Mouse (Mus musculus): ENCODE data around the gene Olfr55. TPM values are rescaled to one million over a fixed set of nuclear protein-coding genes. Genes with fewer than 3 reads are reported as not detected.
"Not testable (repeated sequence)": the region's sequence is repeated elsewhere in the genome, so short reads cannot be mapped to it uniquely, and the experiment has no call there.

Gene Olfr55
- not detected in 2 replicates for polyA plus RNA-seq (2011; ENCODE audit: insufficient read depth, insufficient read length, low read depth, missing spikeins)

- not testable (repeated sequence) for H3K27me3 ChIP-seq (ENCODE audit: control insufficient read depth, insufficient read depth, low read length, poor library complexity, severe bottlenecking); H3K4me3 ChIP-seq (ENCODE audit: low read depth, low read length); H3K27ac ChIP-seq (ENCODE audit: insufficient read depth, low read length); H3K9ac ChIP-seq (ENCODE audit: low read depth, poor library complexity, severe bottlenecking); H3K4me1 ChIP-seq (ENCODE audit: control insufficient read depth, insufficient read depth, low read length); H3K36me3 ChIP-seq (ENCODE audit: control insufficient read depth, insufficient read depth, low read length, poor library complexity, severe bottlenecking); H3K9me3 ChIP-seq (replicated peaks; ENCODE audit: control insufficient read depth, insufficient read depth, low read length, poor library complexity, severe bottlenecking)
Measured at GRCm38 (mm10) chr17:33168147-33168546, at the start of gene Olfr55. TSS of gene Olfr55 (plus strand) at chr17:33168447.

- H3K27me3 ChIP-seq (ENCODE audit: control insufficient read depth, insufficient read depth, low read length, poor library complexity, severe bottlenecking), result no peaks in the 10 kb centered on the region
- H3K4me3 ChIP-seq (ENCODE audit: low read depth, low read length), result no peak overlapping the region
- TF ChIP-seq EP300 (IDR thresholded peaks at IDR 0.05; ENCODE audit: insufficient read depth, low read depth, low read length), result no peak
- TF ChIP-seq POLR2A (IDR thresholded peaks at IDR 0.05; ENCODE audit: insufficient read depth, low read length), result no peak
- no peak for TF ChIP-seq CTCF (IDR thresholded peaks at IDR 0.05; ENCODE audit: low read depth, low read length)
- H3K9ac ChIP-seq (ENCODE audit: low read depth, poor library complexity, severe bottlenecking), result no peak overlapping the region
- H3K27ac ChIP-seq (ENCODE audit: insufficient read depth, low read length), result no peak overlapping the region
- no peaks in the 10 kb centered on the region for H3K36me3 ChIP-seq (ENCODE audit: control insufficient read depth, insufficient read depth, low read length, poor library complexity, severe bottlenecking)
- no peaks in the 10 kb centered on the region; the same call in 1 of the 2 replicates for H3K9me3 ChIP-seq (replicated peaks; ENCODE audit: control insufficient read depth, insufficient read depth, low read length, poor library complexity, severe bottlenecking)
- no peaks in the 10 kb centered on the region for H3K4me1 ChIP-seq (ENCODE audit: control insufficient read depth, insufficient read depth, low read length)
Measured at GRCm38 (mm10) chr17:33124546-33124945, 43.7 kb upstream of the Olfr55 start.

- no peak overlapping the region for H3K9ac ChIP-seq (ENCODE audit: low read depth, poor library complexity, severe bottlenecking)
- no peak for TF ChIP-seq CTCF (IDR thresholded peaks at IDR 0.05; ENCODE audit: low read depth, low read length)
- no peak for TF ChIP-seq POLR2A (IDR thresholded peaks at IDR 0.05; ENCODE audit: insufficient read depth, low read length)
- TF ChIP-seq EP300 (IDR thresholded peaks at IDR 0.05; ENCODE audit: insufficient read depth, low read depth, low read length), result no peak
- no peaks in the 10 kb centered on the region for H3K36me3 ChIP-seq (ENCODE audit: control insufficient read depth, insufficient read depth, low read length, poor library complexity, severe bottlenecking)
- H3K9me3 ChIP-seq (replicated peaks; ENCODE audit: control insufficient read depth, insufficient read depth, low read length, poor library complexity, severe bottlenecking), result no peaks in the 10 kb centered on the region; the same call in 1 of the 2 replicates
- H3K4me3 ChIP-seq (ENCODE audit: low read depth, low read length), result no peak overlapping the region
- H3K27me3 ChIP-seq (ENCODE audit: control insufficient read depth, insufficient read depth, low read length, poor library complexity, severe bottlenecking), result no peaks in the 10 kb centered on the region
- H3K27ac ChIP-seq (ENCODE audit: insufficient read depth, low read length), result no peak overlapping the region
- H3K4me1 ChIP-seq (ENCODE audit: control insufficient read depth, insufficient read depth, low read length), result no peaks in the 10 kb centered on the region
Measured at GRCm38 (mm10) chr17:33126257-33126656, 42.0 kb upstream of the Olfr55 start.

- Histone ChIP-seq H3K36me3 (ENCODE audit: control insufficient read depth, insufficient read depth, low read length, poor library complexity, severe bottlenecking) (no peaks in the 10 kb centered on the region), H3K9me3 (replicated peaks; ENCODE audit: control insufficient read depth, insufficient read depth, low read length, poor library complexity, severe bottlenecking) (no peaks in the 10 kb centered on the region), H3K9ac (ENCODE audit: low read depth, poor library complexity, severe bottlenecking) (0 out of 2 replicates have a peak within 1 kb of the TSS, but pooled peaks have one; percentile 25), H3K27me3 (ENCODE audit: control insufficient read depth, insufficient read depth, low read length, poor library complexity, severe bottlenecking) (no peaks in the 10 kb centered on the region), H3K4me1 (ENCODE audit: control insufficient read depth, insufficient read depth, low read length) (no peaks in the 10 kb centered on the region), H3K27ac (ENCODE audit: insufficient read depth, low read length) (no peak within 1 kb of the TSS), H3K4me3 (ENCODE audit: low read depth, low read length) (peak within 1 kb of the TSS; percentile 64)
- TF ChIP-seq CTCF (IDR thresholded peaks at IDR 0.05; ENCODE audit: low read depth, low read length) (no peak), POLR2A (IDR thresholded peaks at IDR 0.05; ENCODE audit: insufficient read depth, low read length) (no peak), EP300 (IDR thresholded peaks at IDR 0.05; ENCODE audit: insufficient read depth, low read depth, low read length) (no peak)
Measured at GRCm38 (mm10) chr17:33139261-33139820, 28.9 kb upstream of the Olfr55 start, which contains the start of gene Morc2b. TSS of gene Morc2b (minus strand) at chr17:33139683.

- not testable (repeated sequence) for H3K4me3 ChIP-seq (ENCODE audit: low read depth, low read length); H3K27ac ChIP-seq (ENCODE audit: insufficient read depth, low read length)
Measured at GRCm38 (mm10) chr17:33191002-33191401, 22.8 kb downstream of the Olfr55 start, which contains the start of gene Olfr239. TSS of gene Olfr239 (plus strand) at chr17:33191302.

GRCm38 (mm10) chr17:33221590-33221989 is 53.3 kb downstream of the Olfr55 start, which contains the start of gene Olfr1564:
TSS of gene Olfr1564 (minus strand) at chr17:33221690.
- Histone ChIP-seq H3K27me3 (ENCODE audit: control insufficient read depth, insufficient read depth, low read length, poor library complexity, severe bottlenecking) (no peaks in the 10 kb centered on the region), H3K9me3 (replicated peaks; ENCODE audit: control insufficient read depth, insufficient read depth, low read length, poor library complexity, severe bottlenecking) (no peaks in the 10 kb centered on the region), H3K36me3 (ENCODE audit: control insufficient read depth, insufficient read depth, low read length, poor library complexity, severe bottlenecking) (no peaks in the 10 kb centered on the region), H3K4me3 (ENCODE audit: low read depth, low read length) (no peak within 1 kb of the TSS), H3K27ac (ENCODE audit: insufficient read depth, low read length) (no peak within 1 kb of the TSS), H3K9ac (ENCODE audit: low read depth, poor library complexity, severe bottlenecking) (no peak within 1 kb of the TSS), H3K4me1 (ENCODE audit: control insufficient read depth, insufficient read depth, low read length) (no peaks in the 10 kb centered on the region)
- TF ChIP-seq POLR2A (IDR thresholded peaks at IDR 0.05; ENCODE audit: insufficient read depth, low read length) (no peak), CTCF (IDR thresholded peaks at IDR 0.05; ENCODE audit: low read depth, low read length) (no peak)

More at GRCm38 (mm10) chr17:33191002-33191401, 22.8 kb downstream of the Olfr55 start, which contains the start of gene Olfr239:
- not testable (repeated sequence) for H3K36me3 ChIP-seq (ENCODE audit: control insufficient read depth, insufficient read depth, low read length, poor library complexity, severe bottlenecking); H3K9me3 ChIP-seq (replicated peaks; ENCODE audit: control insufficient read depth, insufficient read depth, low read length, poor library complexity, severe bottlenecking); H3K9ac ChIP-seq (ENCODE audit: low read depth, poor library complexity, severe bottlenecking); H3K4me1 ChIP-seq (ENCODE audit: control insufficient read depth, insufficient read depth, low read length); H3K27me3 ChIP-seq (ENCODE audit: control insufficient read depth, insufficient read depth, low read length, poor library complexity, severe bottlenecking)

Other genes starting within 250 kb of the Olfr55 start
- 12.7 and 18.8 TPM in 2 replicates for gene Cyp4f13, start 221.0 kb upstream of the Olfr55 start, polyA plus RNA-seq (2011; ENCODE audit: insufficient read depth, insufficient read length, low read depth, missing spikeins)
- gene Zfp472, start 202.6 kb upstream of the Olfr55 start, polyA plus RNA-seq (2011; ENCODE audit: insufficient read depth, insufficient read length, low read depth, missing spikeins), result 12.9 and 14.5 TPM in 2 replicates
- 9.9 and 13.5 TPM in 2 replicates for gene Zfp952, start 175.3 kb upstream of the Olfr55 start, polyA plus RNA-seq (2011; ENCODE audit: insufficient read depth, insufficient read length, low read depth, missing spikeins)
- 9.5 and 10.5 TPM in 2 replicates for gene Zfp763, start 135.0 kb upstream of the Olfr55 start, polyA plus RNA-seq (2011; ENCODE audit: insufficient read depth, insufficient read length, low read depth, missing spikeins)
- not detected in 2 replicates for gene 4921501E09Rik, start 100.4 kb upstream of the Olfr55 start, polyA plus RNA-seq (2011; ENCODE audit: insufficient read depth, insufficient read length, low read depth, missing spikeins)
- 5.0 and 5.5 TPM in 2 replicates for gene Zfp563, start 79.1 kb upstream of the Olfr55 start, polyA plus RNA-seq (2011; ENCODE audit: insufficient read depth, insufficient read length, low read depth, missing spikeins)
- gene Morc2b, start 28.8 kb upstream of the Olfr55 start, polyA plus RNA-seq (2011; ENCODE audit: insufficient read depth, insufficient read length, low read depth, missing spikeins), result 0.21 and 0.23 TPM in 2 replicates
- not detected in 2 replicates for gene Olfr239, start 22.9 kb downstream of the Olfr55 start, polyA plus RNA-seq (2011; ENCODE audit: insufficient read depth, insufficient read length, low read depth, missing spikeins)
- gene Olfr1564, start 53.2 kb downstream of the Olfr55 start, polyA plus RNA-seq (2011; ENCODE audit: insufficient read depth, insufficient read length, low read depth, missing spikeins), result 0.43 and 0.52 TPM in 2 replicates
- 13.8 and 14.0 TPM in 2 replicates for gene Zfp955a, start 86.7 kb downstream of the Olfr55 start, polyA plus RNA-seq (2011; ENCODE audit: insufficient read depth, insufficient read length, low read depth, missing spikeins)
- gene Olfr63, start 96.2 kb downstream of the Olfr55 start, polyA plus RNA-seq (2011; ENCODE audit: insufficient read depth, insufficient read length, low read depth, missing spikeins), result not detected in 2 replicates
- gene Zfp955b, start 121.1 kb downstream of the Olfr55 start, polyA plus RNA-seq (2011; ENCODE audit: insufficient read depth, insufficient read length, low read depth, missing spikeins), result 9.3 and 14.8 TPM in 2 replicates
- gene Zfp81, start 190.4 kb downstream of the Olfr55 start, polyA plus RNA-seq (2011; ENCODE audit: insufficient read depth, insufficient read length, low read depth, missing spikeins), result 21.8 and 23.8 TPM in 2 replicates
- gene Zfp101, start 226.2 kb downstream of the Olfr55 start, polyA plus RNA-seq (2011; ENCODE audit: insufficient read depth, insufficient read length, low read depth, missing spikeins), result 14.9 and 19.0 TPM in 2 replicates